Mouse (Mus musculus) limb, embryonic 15.5 days (tissue): Measurements from ENCODE around the gene Cd300lg. TPM values are rescaled to one million over a fixed set of nuclear protein-coding genes. Genes with fewer than 3 reads are reported as not detected.
A peak's percentile ranks its signal among the peaks of the same experiment; 100 is the strongest.

Experiments used
- ATAC-seq: fragments of 200-750 bp; cut with Nextera tagmentation; 2 replicates; pipeline ENCODE4 v1.8.0; 2017; ENCODE audit warnings: low read depth, moderate TSS enrichment; ENCODE audit not compliant: insufficient number of reproducible peaks, low FRiP score, low TSS enrichment
- H3K27ac ChIP-seq: fragments of 300-500 bp; sonication (generic); 2 replicates; pipeline ENCODE4 v1.5.1; 2015; ENCODE audit warnings: moderate library complexity, mild to moderate bottlenecking, inconsistent platforms
- H3K27me3 ChIP-seq: fragments of 300-500 bp; sonication (generic); 2 replicates; pipeline ENCODE4 v1.6.1; 2015; ENCODE audit warnings: inconsistent platforms
- H3K36me3 ChIP-seq: fragments of 300-500 bp; sonication (generic); 2 replicates; pipeline ENCODE4 v1.6.1; 2015; ENCODE audit warnings: inconsistent platforms
- H3K4me1 ChIP-seq: fragments of 300-500 bp; sonication (generic); 2 replicates; pipeline ENCODE4 v1.6.1; 2015; ENCODE audit warnings: inconsistent platforms
- H3K4me2 ChIP-seq: fragments of 300-500 bp; sonication (generic); 2 replicates; pipeline ENCODE4 v1.6.1; 2015; ENCODE audit warnings: mild to moderate bottlenecking, inconsistent platforms
- H3K4me3 ChIP-seq: fragments of 300-500 bp; sonication (generic); 2 replicates; pipeline ENCODE4 v1.5.1; 2015; ENCODE audit warnings: mild to moderate bottlenecking, inconsistent platforms
- H3K9ac ChIP-seq: fragments of 300-500 bp; sonication (generic); 2 replicates; pipeline ENCODE4 v1.6.1; 2015; ENCODE audit warnings: inconsistent platforms
- H3K9me3 ChIP-seq: fragments of 300-500 bp; sonication (generic); 2 replicates; pipeline ENCODE4 v1.6.1; 2016; ENCODE audit warnings: inconsistent platforms
- WGBS: fragments of 180-500 bp; shearing (Covaris S2); methylation state at CpG from one replicate; pipeline ENCODE4 v1.1.7; 2015; 5-methylcytosine and 5-hydroxymethylcytosine counted together
- polyA plus RNA-seq: library from polyadenylated mRNA; unstranded; fragments of >200 nt; fragmentation: Nextera tagmentation; extraction: Ambion mirVana; gene quantifications from 2 replicates; pipeline ENCODE4 v1.2.1, GENCODE M21; 2015

Cd300lg gene
- polyA plus RNA-seq, 1 experiment from 2014 or later, result 2.2 TPM

DNA sequence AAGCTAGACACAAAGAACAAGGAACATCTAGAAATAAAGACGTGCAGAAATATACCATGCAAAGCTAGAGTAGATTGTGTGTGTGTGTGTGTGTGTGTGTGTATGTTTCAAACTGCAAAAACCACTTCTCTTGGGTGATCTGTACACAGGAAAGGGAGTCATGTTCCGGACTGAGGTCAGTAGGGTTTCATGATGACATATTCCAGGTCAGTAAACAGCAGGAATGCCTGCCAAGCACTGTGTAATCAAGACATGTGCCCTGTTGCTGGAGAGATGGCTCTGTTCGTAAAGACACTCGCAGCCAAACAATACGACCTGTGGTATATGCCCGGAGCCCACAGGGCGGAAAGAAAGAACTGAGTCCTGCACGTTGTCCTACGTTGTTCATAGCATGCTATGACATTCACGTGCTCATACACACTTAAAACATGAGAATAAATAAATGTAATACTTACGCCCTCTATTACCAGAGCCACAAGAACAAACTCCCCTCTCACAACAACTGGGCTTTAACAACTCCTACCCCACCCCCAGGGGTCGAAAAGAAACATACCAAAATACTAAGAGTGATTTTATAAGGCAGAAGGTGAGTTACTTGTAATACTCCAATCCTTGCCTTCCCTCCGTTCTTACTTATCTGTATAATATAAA lies 1.7 kb upstream of the Cd300lg start:
- no peak overlapping the region for H3K9ac ChIP-seq
- no peaks in the 10 kb centered on the region for H3K36me3 ChIP-seq
- 0 out of 2 replicates have a peak, but pooled peaks cover 2% of the 10 kb centered on the region for H3K4me1 ChIP-seq
- H3K27ac ChIP-seq, result no peak overlapping the region
- no peak for ATAC-seq
- no peaks in the 10 kb centered on the region for H3K9me3 ChIP-seq
- H3K4me3 ChIP-seq, result no peak overlapping the region
- no peak overlapping the region for H3K4me2 ChIP-seq
- no peaks in the 10 kb centered on the region for H3K27me3 ChIP-seq
- 71% methylated on average over 13 of the region's 13 CpGs for WGBS

- no peak overlapping the region for H3K27ac ChIP-seq
- no peaks in the 10 kb centered on the region for H3K9me3 ChIP-seq
- 1% methylated on average over 9 of the region's 9 CpGs for WGBS
- no peaks in the 10 kb centered on the region for H3K27me3 ChIP-seq
- H3K36me3 ChIP-seq, result no peaks in the 10 kb centered on the region
- no peak overlapping the region; the same call in 1 of the 2 replicates for H3K4me3 ChIP-seq
- no peak overlapping the region for H3K9ac ChIP-seq
- H3K4me2 ChIP-seq, result 0 out of 2 replicates have a peak overlapping the region, but pooled peaks have one; percentile 24
- 0 out of 2 replicates have a peak, but pooled peaks cover 2% of the 10 kb centered on the region for H3K4me1 ChIP-seq
- no peak; the same call in 1 of the 2 replicates for ATAC-seq
These were observed 1.2 kb upstream of the Cd300lg start for GRCm38 (mm10) chr11:102040138-102040524.

- Histone ChIP-seq H3K36me3 (no peaks in the 10 kb centered on the region), H3K9me3 (no peaks in the 10 kb centered on the region), H3K9ac (no peak overlapping the region), H3K4me2 (no peak overlapping the region), H3K27ac (no peak overlapping the region), H3K4me3 (no peak overlapping the region), H3K27me3 (no peaks in the 10 kb centered on the region), H3K4me1 (0 out of 2 replicates have a peak, but pooled peaks cover 2% of the 10 kb centered on the region)
- no peak for ATAC-seq
- WGBS, result 80% methylated on average over 4 of the region's 4 CpGs
These were observed 663 bp upstream of the Cd300lg start for GRCm38 (mm10) chr11:102040646-102041045.

DNA sequence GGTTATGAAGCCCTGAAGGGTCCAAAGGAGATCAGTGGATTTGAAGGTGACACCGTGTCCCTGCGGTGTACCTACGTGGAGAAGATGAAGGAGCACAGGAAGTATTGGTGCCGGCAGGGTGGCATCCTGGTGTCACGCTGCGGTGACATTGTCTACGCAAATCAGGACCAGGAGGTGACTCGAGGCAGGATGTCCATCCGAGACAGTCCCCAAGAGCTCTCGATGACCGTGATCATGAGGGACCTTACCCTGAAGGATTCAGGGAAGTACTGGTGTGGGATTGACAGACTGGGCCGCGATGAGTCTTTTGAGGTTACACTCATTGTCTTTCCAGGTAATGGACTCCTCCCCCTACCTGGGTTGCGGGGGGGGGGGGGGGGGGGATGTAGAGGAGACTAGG lies 1.7 kb downstream of the Cd300lg start:
- Histone ChIP-seq H3K27ac (no peak overlapping the region), H3K27me3 (no peaks in the 10 kb centered on the region), H3K36me3 (no peaks in the 10 kb centered on the region), H3K9me3 (no peaks in the 10 kb centered on the region), H3K4me1 (0 out of 2 replicates have a peak, but pooled peaks cover 2% of the 10 kb centered on the region), H3K4me2 (no peak overlapping the region), H3K9ac (no peak overlapping the region), H3K4me3 (no peak overlapping the region)
- ATAC-seq, result no peak
- 87% methylated on average over 13 of the region's 14 CpGs for WGBS

DNA sequence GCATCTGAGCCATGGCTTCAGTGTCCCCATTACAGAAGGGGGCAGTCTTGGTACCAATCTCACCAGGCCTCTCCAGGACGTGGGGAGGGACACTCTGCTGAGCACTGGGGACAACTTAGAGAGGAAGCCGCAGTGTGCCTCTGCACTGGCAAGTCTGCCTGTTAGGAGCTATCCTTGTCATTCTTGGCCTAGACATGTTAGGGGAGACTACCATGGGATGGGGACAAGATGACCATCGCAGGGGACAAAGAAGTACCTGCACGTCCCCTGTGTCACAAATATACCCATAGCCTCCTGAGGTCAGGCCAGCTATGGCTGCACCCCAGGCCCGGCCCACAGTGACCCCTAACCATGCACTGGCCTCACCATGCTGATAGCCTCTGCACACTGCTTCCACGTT lies 2.1 kb downstream of the Cd300lg start:
- 0 out of 2 replicates have a peak, but pooled peaks cover 2% of the 10 kb centered on the region for H3K4me1 ChIP-seq
- no peak overlapping the region for H3K9ac ChIP-seq
- no peak overlapping the region for H3K4me2 ChIP-seq
- H3K9me3 ChIP-seq, result no peaks in the 10 kb centered on the region
- 86% methylated on average over 6 of the region's 6 CpGs for WGBS
- no peak for ATAC-seq
- no peak overlapping the region for H3K4me3 ChIP-seq
- H3K27ac ChIP-seq, result no peak overlapping the region
- no peaks in the 10 kb centered on the region for H3K36me3 ChIP-seq
- H3K27me3 ChIP-seq, result no peaks in the 10 kb centered on the region

DNA sequence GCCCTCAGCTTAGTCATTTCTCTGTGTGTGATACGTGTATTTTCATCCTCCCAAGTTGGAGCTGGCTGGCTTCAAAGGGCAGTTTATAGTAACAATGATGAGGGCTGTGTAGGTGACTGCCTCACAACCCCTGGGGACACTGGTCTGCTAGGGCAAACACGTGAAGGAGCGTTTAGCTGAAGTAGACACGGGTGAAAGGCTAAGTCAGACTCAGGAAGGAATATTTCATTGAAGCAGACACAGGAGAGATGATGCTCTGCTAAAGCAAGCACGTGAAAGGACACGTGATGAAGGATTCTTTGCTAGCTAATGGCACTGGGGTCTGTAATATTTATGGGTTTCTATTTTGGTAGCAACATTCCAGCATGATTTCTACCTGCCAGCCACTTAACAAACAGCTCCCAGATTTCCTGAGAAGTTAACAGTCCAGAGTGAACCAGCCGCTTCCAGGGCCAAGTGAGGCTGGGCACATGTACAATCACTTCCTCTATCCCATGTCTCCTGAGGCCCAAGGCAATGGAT lies 3.4 kb downstream of the Cd300lg start:
- Histone ChIP-seq H3K9me3 (no peaks in the 10 kb centered on the region), H3K4me3 (no peak overlapping the region), H3K4me2 (no peak overlapping the region), H3K4me1 (0 out of 2 replicates have a peak, but pooled peaks cover 2% of the 10 kb centered on the region), H3K9ac (no peak overlapping the region), H3K27me3 (no peaks in the 10 kb centered on the region), H3K36me3 (no peaks in the 10 kb centered on the region), H3K27ac (no peak overlapping the region)
- ATAC-seq, result no peak
- 75% methylated on average over 7 of the region's 7 CpGs for WGBS

- H3K9me3 ChIP-seq, result no peaks in the 10 kb centered on the region
- H3K36me3 ChIP-seq, result no peaks in the 10 kb centered on the region
- H3K4me3 ChIP-seq, result no peak overlapping the region
- no peak overlapping the region for H3K4me2 ChIP-seq
- 87% methylated on average over 9 of the region's 9 CpGs for WGBS
- no peak overlapping the region for H3K27ac ChIP-seq
- H3K4me1 ChIP-seq, result no peaks in the 10 kb centered on the region
- H3K9ac ChIP-seq, result no peak overlapping the region
- no peaks in the 10 kb centered on the region for H3K27me3 ChIP-seq
- ATAC-seq, result no peak
These were observed 5.3 kb downstream of the Cd300lg start for GRCm38 (mm10) chr11:102046607-102047006.

GRCm38 (mm10) chr11:102049875-102050482 lies 8.7 kb downstream of the Cd300lg start:
- Histone ChIP-seq H3K36me3 (no peaks in the 10 kb centered on the region), H3K4me1 (0 out of 2 replicates have a peak, but pooled peaks cover 4% of the 10 kb centered on the region), H3K27me3 (no peaks in the 10 kb centered on the region), H3K9me3 (no peaks in the 10 kb centered on the region), H3K9ac (no peak overlapping the region), H3K4me3 (no peak overlapping the region), H3K27ac (no peak overlapping the region), H3K4me2 (no peak overlapping the region)
- 56% methylated on average over 14 of the region's 14 CpGs for WGBS
- no peak for ATAC-seq

GRCm38 (mm10) chr11:102051541-102051940 lies 10.2 kb downstream of the Cd300lg start:
- no peak for ATAC-seq
- Histone ChIP-seq H3K4me3 (no peak overlapping the region), H3K9ac (no peak overlapping the region), H3K4me2 (no peak overlapping the region), H3K27ac (no peak overlapping the region), H3K9me3 (no peaks in the 10 kb centered on the region), H3K36me3 (no peaks in the 10 kb centered on the region), H3K27me3 (no peaks in the 10 kb centered on the region), H3K4me1 (0 out of 2 replicates have a peak, but pooled peaks cover 4% of the 10 kb centered on the region)
- WGBS, result 74% methylated on average over 4 of the region's 4 CpGs

- H3K4me2 ChIP-seq, result no peak overlapping the region
- no peaks in the 10 kb centered on the region for H3K36me3 ChIP-seq
- ATAC-seq, result no peak
- H3K27me3 ChIP-seq, result no peaks in the 10 kb centered on the region
- 0 out of 2 replicates have a peak overlapping the region, but pooled peaks have one; percentile 12 for H3K27ac ChIP-seq
- no peak overlapping the region for H3K4me3 ChIP-seq
- no peak overlapping the region for H3K9ac ChIP-seq
- 61% methylated on average over 4 of the region's 4 CpGs for WGBS
- 0 out of 2 replicates have a peak, but pooled peaks cover 4% of the 10 kb centered on the region for H3K4me1 ChIP-seq
- H3K9me3 ChIP-seq, result no peaks in the 10 kb centered on the region
These were observed 10.6 kb downstream of the Cd300lg start for GRCm38 (mm10) chr11:102051954-102052353.

- Histone ChIP-seq H3K4me3 (no peak overlapping the region), H3K9ac (no peak overlapping the region), H3K36me3 (no peaks in the 10 kb centered on the region), H3K27ac (no peak overlapping the region), H3K9me3 (no peaks in the 10 kb centered on the region), H3K4me2 (no peak overlapping the region), H3K4me1 (0 out of 2 replicates have a peak, but pooled peaks cover 6% of the 10 kb centered on the region), H3K27me3 (no peaks in the 10 kb centered on the region)
- 79% methylated on average over 12 of the region's 12 CpGs for WGBS
- no peak for ATAC-seq
These were observed 11.4 kb downstream of the Cd300lg start for GRCm38 (mm10) chr11:102052697-102053096.

DNA sequence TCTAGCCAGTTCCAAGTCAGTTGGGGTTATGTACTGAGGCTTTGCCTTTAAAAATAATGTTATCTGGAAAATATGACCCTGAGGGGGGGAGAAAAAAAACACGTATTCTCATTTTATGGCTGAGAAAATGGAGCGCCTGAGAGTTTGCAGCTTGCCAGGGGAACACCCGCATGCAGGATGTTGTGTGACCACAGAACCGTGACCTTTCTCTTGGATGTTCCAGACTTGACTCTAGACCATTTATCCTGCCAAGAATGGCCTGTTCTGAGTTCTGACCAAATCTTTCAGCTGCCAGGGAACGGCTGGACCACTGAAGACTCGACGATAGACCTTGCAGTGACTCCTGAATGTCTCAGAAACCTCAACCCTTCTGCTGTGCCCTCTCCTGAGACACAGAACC lies 11.9 kb downstream of the Cd300lg start:
- Histone ChIP-seq H3K36me3 (no peaks in the 10 kb centered on the region), H3K4me2 (no peak overlapping the region), H3K4me3 (no peak overlapping the region), H3K27me3 (no peaks in the 10 kb centered on the region), H3K4me1 (0 out of 2 replicates have a peak, but pooled peaks cover 6% of the 10 kb centered on the region), H3K9ac (no peak overlapping the region), H3K27ac (no peak overlapping the region), H3K9me3 (no peaks in the 10 kb centered on the region)
- 51% methylated on average over 7 of the region's 7 CpGs for WGBS
- no peak for ATAC-seq
